Mouse (Mus musculus) neural tube, embryonic 14.5 days (tissue): ENCODE data around the gene Palm2. TPM values are rescaled to one million over a fixed set of nuclear protein-coding genes. Genes with fewer than 3 reads are reported as not detected.
"Not testable (repeated sequence)": the region's sequence is repeated elsewhere in the genome, so short reads cannot be mapped to it uniquely, and the experiment has no call there.

Source experiments
- ATAC-seq: fragments of 200-750 bp; cut with Nextera tagmentation; 2 replicates; pipeline ENCODE4 v1.8.0; 2017; ENCODE audit warnings: low read depth, mild to moderate bottlenecking, moderate TSS enrichment, moderate library complexity
- H3K27ac ChIP-seq: fragments of 300-500 bp; sonication (generic); 2 replicates; pipeline ENCODE4 v1.5.1; 2014; ENCODE audit warnings: low read depth, mild to moderate bottlenecking, control low read depth, low read length, moderate library complexity, mixed read lengths
- H3K27me3 ChIP-seq: fragments of 300-500 bp; sonication (generic); 2 replicates; pipeline ENCODE4 v1.6.1; 2014; ENCODE audit warnings: low read length; ENCODE audit not compliant: control insufficient read depth, insufficient read depth
- H3K36me3 ChIP-seq: fragments of 300-500 bp; sonication (generic); 2 replicates; pipeline ENCODE4 v1.6.1; 2014; ENCODE audit warnings: low read length, mixed read lengths; ENCODE audit not compliant: control insufficient read depth, insufficient read depth
- H3K4me1 ChIP-seq: fragments of 300-500 bp; sonication (generic); 2 replicates; pipeline ENCODE4 v1.6.1; 2014; ENCODE audit warnings: low read length; ENCODE audit not compliant: control insufficient read depth, insufficient read depth
- H3K4me2 ChIP-seq: fragments of 300-500 bp; sonication (generic); 2 replicates; pipeline ENCODE4 v1.6.1; 2014; ENCODE audit warnings: mild to moderate bottlenecking, low read depth, low read length, control low read depth
- H3K4me3 ChIP-seq: fragments of 300-500 bp; sonication (generic); 2 replicates; pipeline ENCODE4 v1.5.1; 2014; ENCODE audit warnings: low read depth, low read length, control low read depth, mixed read lengths
- H3K9ac ChIP-seq: fragments of 300-500 bp; sonication (generic); replicated peaks from 2 replicates; pipeline ENCODE4 v1.6.1; 2014; ENCODE audit warnings: low read depth, mild to moderate bottlenecking, control low read depth, low read length, mixed read lengths
- H3K9me3 ChIP-seq: fragments of 300-500 bp; sonication (generic); 2 replicates; pipeline ENCODE4 v1.6.1; 2016; ENCODE audit warnings: low read length; ENCODE audit not compliant: control insufficient read depth
- WGBS: fragments of 180-500 bp; shearing (Covaris S2); extraction: QIAGEN DNeasy Blood & Tissue Kit; methylation state at CpG from one replicate; pipeline ENCODE4 v1.1.7; 2014; 5-methylcytosine and 5-hydroxymethylcytosine counted together
- polyA plus RNA-seq: library from polyadenylated mRNA; unstranded; fragments of >200 nt; fragmentation: Nextera tagmentation; extraction: Ambion mirVana; gene quantifications from 2 replicates; pipeline ENCODE4 v1.2.1, GENCODE M21; 2014

Palm2 gene
- polyA plus RNA-seq: 10.6 and 18.3 TPM in 2 replicates

DNA sequence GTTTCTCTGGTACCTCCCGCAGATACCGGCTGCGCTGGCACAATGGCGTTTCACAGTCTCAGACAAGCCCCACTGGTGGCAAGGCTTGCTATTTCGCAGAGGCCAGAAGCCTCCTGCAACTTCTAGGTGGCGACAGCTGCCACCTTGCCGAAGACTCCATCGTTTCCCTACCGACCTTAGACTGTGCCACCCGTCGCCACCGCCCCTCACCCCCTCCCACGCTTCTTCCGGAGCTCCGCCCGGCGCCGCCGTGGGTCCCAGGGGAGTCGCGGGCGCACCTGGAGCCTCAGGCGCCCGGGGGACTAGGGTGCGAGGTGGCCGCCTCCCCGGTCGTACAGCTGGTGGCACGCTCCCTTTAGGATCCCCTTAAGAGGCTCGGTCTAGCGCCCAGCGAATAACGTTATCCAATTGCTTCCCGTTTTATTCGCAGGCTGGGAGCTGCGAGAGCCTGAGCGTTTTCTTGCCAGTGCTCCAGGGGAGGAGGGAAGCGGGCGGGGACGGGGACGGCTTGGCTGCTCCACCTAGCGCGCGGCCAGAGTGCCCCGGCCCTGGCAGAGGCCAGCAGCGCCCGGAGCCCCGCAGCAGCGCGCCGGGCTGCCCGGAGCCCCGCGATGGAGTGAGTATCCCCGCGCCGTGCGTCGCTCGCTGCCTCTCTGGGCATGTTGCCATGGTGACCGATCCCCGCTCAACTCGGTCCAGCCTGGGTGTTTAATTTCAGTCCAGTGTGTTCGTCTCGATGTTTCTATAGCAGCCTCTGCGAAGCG, at the start of gene Palm2:
TSS of gene Palm2 (plus strand) at position 307 of the 764 bp plus-strand sequence.
- ATAC-seq: peak; percentile 86

DNA sequence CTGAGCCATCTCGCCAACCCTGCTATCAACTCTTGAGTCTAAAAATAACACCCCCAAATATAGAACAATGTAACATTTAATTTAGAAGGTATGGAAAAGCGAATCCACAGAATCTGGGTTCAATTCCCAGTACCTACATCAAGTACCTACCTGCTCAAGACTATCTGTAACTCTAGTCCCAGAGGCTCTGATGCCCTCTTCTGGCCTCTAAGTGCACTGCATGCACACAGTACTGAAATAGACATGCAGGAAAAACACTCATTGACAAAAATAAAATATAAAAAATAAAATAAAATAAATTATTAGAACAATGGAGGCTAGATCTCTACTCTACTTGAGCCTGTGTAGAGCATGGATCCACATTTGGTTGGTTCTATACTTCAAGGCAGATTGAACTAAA, 49.7 kb upstream of the Palm2 start:
- Histone ChIP-seq H3K4me1 (no peaks in the 10 kb centered on the region), H3K9me3 (no peaks in the 10 kb centered on the region), H3K4me2 (no peak overlapping the region), H3K4me3 (no peak overlapping the region), H3K9ac (no peak overlapping the region), H3K36me3 (no peaks in the 10 kb centered on the region), H3K27ac (no peak overlapping the region), H3K27me3 (no peaks in the 10 kb centered on the region)
- no peak for ATAC-seq
- WGBS: 93% methylated on average over 2 of the region's 2 CpGs

More for the DNA sequence above, at the start of gene Palm2:
- no peaks in the 10 kb centered on the region for H3K36me3 ChIP-seq
- peak within 1 kb of the TSS; percentile 59 for H3K4me2 ChIP-seq
- H3K9me3 ChIP-seq: no peaks in the 10 kb centered on the region
- H3K27ac ChIP-seq: peak within 1 kb of the TSS; percentile 90
- peak within 1 kb of the TSS; percentile 82 for H3K9ac ChIP-seq
- under 1% methylated on average over 67 of the region's 67 CpGs for WGBS
- H3K4me3 ChIP-seq: peak within 1 kb of the TSS; percentile 74
- peaks cover 3% of the 10 kb centered on the region; the same call in 1 of the 2 replicates for H3K4me1 ChIP-seq
- H3K27me3 ChIP-seq: no peaks in the 10 kb centered on the region

DNA sequence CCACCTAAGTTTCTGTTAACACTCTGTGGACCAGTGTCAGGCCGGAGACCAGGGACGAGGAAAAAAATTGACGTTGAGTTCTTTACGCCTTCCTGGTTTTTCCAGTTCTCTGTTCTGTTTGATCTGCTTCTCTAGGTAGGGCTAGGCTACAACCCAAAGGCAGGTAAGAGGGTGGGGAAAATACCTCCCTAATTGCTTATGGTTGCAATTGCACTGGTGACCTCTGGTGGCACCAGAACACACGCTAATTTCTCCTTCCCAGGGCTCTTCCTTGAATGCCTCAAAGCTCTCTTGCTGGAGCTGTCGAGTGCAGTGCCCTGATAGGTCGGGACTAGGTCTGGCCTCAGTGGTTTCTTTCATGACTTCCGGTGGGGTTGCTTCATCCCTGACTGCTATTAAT, 42.9 kb upstream of the Palm2 start:
- Histone ChIP-seq H3K9me3 (no peaks in the 10 kb centered on the region), H3K9ac (no peak overlapping the region), H3K4me3 (no peak overlapping the region), H3K36me3 (no peaks in the 10 kb centered on the region), H3K27me3 (no peaks in the 10 kb centered on the region), H3K4me2 (no peak overlapping the region), H3K27ac (no peak overlapping the region), H3K4me1 (no peaks in the 10 kb centered on the region)
- 68% methylated on average over 8 of the region's 8 CpGs for WGBS
- no peak for ATAC-seq

DNA sequence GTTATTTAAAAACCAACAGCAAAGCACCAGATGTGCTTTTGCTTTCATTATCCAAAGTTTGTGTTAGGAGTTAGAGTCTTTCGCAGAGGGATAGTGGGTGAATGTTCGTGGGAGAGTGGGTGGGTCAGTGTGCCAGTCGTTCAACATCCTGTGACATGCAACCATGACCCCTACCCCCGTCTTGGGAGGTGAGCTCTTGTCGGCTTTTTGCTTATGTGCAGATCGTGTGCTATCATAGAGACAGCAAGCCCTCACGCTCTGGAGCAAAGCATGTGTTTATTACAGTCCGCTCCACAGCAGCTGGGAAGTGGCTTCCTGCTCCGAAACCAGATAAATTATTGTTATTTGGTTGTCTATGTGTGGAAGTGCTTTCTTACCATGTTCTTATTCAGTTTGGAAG, 37.6 kb upstream of the Palm2 start:
- H3K9ac ChIP-seq: no peak overlapping the region
- WGBS: 83% methylated on average over 9 of the region's 9 CpGs
- H3K4me1 ChIP-seq: no peaks in the 10 kb centered on the region
- no peaks in the 10 kb centered on the region for H3K9me3 ChIP-seq
- H3K36me3 ChIP-seq: no peaks in the 10 kb centered on the region
- no peak for ATAC-seq
- no peak overlapping the region for H3K4me2 ChIP-seq
- H3K4me3 ChIP-seq: no peak overlapping the region
- H3K27ac ChIP-seq: no peak overlapping the region
- H3K27me3 ChIP-seq: no peaks in the 10 kb centered on the region

DNA sequence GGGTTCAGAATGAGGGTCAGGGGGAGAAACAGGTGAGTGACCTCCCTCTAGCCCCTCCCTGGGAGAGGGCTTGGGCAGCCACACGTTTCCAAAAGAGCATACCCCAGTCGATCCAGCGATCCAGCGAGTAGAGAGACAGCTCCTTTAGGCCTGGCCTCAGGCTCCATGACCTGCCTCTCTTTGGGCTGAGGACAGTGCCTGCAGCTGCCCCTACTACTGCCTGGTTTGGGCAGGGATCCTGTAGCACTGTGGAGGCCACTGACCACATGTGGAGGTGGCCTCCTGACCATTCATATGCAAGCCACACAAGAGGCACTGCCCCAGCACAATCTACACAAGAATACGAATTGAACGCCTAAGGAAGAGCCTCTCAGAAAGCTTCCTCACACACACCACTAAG, 21.7 kb upstream of the Palm2 start:
- not testable (repeated sequence) for ATAC-seq, H3K9ac ChIP-seq, H3K4me3 ChIP-seq, H3K27me3 ChIP-seq, H3K4me1 ChIP-seq, H3K27ac ChIP-seq, H3K36me3 ChIP-seq, H3K4me2 ChIP-seq, H3K9me3 ChIP-seq
- WGBS: 43% methylated on average over 6 of the region's 6 CpGs

DNA sequence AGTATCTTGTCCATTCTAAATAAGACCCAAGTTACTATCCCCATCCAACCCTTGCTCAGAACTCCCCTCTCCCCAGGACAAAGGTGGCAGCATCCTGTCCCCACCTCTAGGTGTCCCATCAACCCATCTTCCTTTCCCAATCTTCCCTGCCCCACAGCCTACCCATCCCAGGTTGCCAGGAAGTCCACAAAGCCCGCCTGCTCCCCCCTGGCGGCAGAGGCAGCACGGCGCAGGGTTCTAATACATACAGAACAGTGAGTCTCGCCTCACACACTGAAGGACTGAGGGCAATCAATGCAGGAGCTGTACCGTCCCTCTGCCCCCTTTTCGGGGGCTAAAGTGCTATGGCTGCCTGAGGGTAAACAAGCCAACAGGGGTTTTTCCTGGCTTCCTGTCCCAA, 21.0 kb upstream of the Palm2 start:
- 52% methylated on average over 7 of the region's 7 CpGs for WGBS
- Histone ChIP-seq H3K4me1 (no peaks in the 10 kb centered on the region), H3K27me3 (no peaks in the 10 kb centered on the region), H3K27ac (no peak overlapping the region), H3K36me3 (no peaks in the 10 kb centered on the region), H3K4me2 (no peak overlapping the region), H3K9me3 (no peaks in the 10 kb centered on the region), H3K4me3 (no peak overlapping the region), H3K9ac (no peak overlapping the region)
- no peak for ATAC-seq

DNA sequence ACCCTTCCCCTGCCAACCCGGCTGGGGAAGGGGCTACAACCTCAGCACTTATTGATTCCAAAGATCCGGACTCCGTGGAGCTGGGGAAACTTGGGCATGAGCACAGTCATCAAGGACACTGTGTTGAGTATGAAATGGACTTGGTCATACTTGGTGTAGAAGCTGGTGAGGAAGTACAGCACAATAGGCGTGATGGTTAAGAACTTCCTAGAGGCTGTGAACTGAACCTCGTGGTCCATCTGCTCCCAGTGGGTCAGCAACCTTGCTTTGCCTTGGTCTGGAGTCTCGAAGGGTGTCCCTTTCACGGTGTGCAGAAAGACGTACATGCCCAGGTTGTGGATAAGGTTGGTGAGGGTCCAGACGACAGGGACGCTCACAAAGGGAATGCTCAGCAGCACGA, 20.4 kb upstream of the Palm2 start:
- H3K36me3 ChIP-seq, H3K4me1 ChIP-seq, H3K27ac ChIP-seq, H3K9ac ChIP-seq, ATAC-seq, H3K4me2 ChIP-seq, H3K9me3 ChIP-seq, H3K27me3 ChIP-seq, H3K4me3 ChIP-seq: not testable (repeated sequence)
- 88% methylated on average over 11 of the region's 11 CpGs for WGBS

DNA sequence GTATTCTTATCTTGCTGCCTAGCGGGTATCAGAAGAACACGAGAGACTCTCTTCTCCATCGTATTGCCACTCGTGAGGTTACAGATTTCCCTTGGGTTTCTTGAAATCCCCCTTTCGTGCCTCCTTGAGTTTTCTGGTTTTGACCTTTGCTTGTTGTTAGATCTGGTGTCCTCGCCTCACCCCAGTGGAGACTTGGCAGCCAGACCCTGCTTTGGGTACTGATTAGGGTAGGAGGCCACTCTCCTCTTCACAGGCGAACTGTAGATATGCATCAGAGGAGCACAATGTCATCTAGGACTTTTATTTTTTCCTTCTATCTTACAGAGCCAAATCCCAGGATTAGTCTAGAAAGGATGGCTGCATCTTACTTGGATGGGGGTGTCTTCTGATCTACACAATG, 10.0 kb upstream of the Palm2 start:
- Histone ChIP-seq H3K27me3 (no peaks in the 10 kb centered on the region), H3K9ac (no peak overlapping the region), H3K27ac (no peak overlapping the region), H3K4me1 (no peaks in the 10 kb centered on the region), H3K9me3 (no peaks in the 10 kb centered on the region), H3K4me3 (no peak overlapping the region), H3K36me3 (no peaks in the 10 kb centered on the region), H3K4me2 (no peak overlapping the region)
- ATAC-seq: no peak
- WGBS: 88% methylated on average over 7 of the region's 7 CpGs

DNA sequence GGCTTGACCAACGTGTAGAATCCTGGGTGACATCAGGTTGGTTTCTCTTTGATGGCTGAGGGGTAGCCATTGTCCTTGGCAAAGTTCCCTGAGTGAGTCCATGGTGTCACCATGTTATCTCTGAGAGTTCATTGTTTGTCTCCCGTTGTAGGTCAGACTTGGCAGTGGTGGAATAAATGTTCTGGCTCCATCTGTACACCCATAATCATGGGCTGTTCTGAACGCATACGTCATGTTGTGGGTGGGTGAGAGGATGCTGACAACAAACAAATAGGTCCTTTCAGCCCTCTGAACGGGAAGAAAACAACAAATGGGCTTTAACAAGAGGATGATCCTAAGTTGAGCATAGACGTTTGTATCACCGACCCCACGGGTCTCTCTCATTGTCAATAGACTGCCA, 5.7 kb upstream of the Palm2 start:
- Histone ChIP-seq H3K36me3 (no peaks in the 10 kb centered on the region), H3K9me3 (no peaks in the 10 kb centered on the region), H3K4me3 (no peak overlapping the region), H3K27me3 (no peaks in the 10 kb centered on the region), H3K4me1 (no peaks in the 10 kb centered on the region), H3K27ac (no peak overlapping the region), H3K4me2 (no peak overlapping the region), H3K9ac (no peak overlapping the region)
- no peak for ATAC-seq
- WGBS: 86% methylated on average over 8 of the region's 8 CpGs
